Mouse (Mus musculus): ENCODE results near the gene Fgd3.

Gene Fgd3

GRCm38 (mm10) chr13:49260036-49260722 is 59.9 kb downstream of the Fgd3 start:
- in situ Hi-C loops (cut with MboI; ENCODE audit: low pct_unique_long_range_greater_than_20kb in 1 of 2, low sequenced_read_pairs in 2 of 2, unreplicated experiment in 1 of 2) = no loop called here

DNA sequence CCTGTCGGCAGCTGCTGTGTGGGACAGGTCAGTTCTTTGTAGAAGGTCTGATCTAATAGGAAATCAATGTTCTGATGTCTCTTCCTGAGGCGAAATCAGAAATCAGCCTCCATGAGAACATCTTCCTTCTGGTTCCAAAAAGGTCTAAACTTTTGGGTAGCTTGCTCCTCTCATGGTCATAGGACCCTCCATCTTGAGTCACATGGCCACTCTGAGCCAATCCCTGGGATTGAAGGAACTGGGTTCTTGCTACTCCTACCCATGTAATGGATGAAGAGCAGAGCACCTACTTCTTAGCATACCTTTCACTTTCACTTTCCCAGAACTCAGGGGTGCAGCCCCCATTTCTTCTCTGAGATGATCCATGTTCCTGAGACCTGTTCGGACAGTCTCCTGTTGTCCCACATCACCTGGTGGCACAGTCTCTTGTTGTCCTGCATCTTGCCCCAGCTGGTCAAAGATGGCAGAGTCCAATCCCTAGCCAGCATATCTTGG is 62.2 kb downstream of the Fgd3 start:
- in situ Hi-C loops (cut with MboI; ENCODE audit: low pct_unique_long_range_greater_than_20kb in 1 of 2, low sequenced_read_pairs in 2 of 2, unreplicated experiment in 1 of 2) = no loop called here

- in situ Hi-C loops (cut with MboI; ENCODE audit: low pct_unique_long_range_greater_than_20kb in 1 of 2, low sequenced_read_pairs in 2 of 2, unreplicated experiment in 1 of 2) = no loop called here
These were observed 67.4 kb downstream of the Fgd3 start for GRCm38 (mm10) chr13:49252746-49253145.

DNA sequence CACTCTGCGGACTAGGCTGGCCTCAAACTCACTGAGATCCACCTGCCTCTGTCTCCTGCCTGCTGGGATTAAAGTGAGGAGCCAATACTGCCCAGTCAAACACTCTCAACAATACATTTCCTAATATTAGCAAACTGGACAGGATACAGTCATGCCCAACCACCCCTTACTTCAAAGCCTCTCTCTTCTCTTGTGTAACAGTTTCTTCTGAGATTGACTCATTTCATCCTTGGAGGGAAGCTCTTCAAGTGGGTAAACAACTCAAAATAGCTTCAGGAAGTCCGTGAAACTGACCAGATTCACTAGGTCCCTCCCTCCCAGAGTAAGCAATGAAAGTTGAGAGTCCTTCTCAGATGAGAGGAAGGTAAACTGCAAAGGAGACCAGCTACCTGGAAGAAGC is 68.0 kb downstream of the Fgd3 start:
- in situ Hi-C loops (cut with MboI; ENCODE audit: low pct_unique_long_range_greater_than_20kb in 1 of 2, low sequenced_read_pairs in 2 of 2, unreplicated experiment in 1 of 2) = no loop called here

GRCm38 (mm10) chr13:49250716-49251517 is 69.2 kb downstream of the Fgd3 start:
- in situ Hi-C loops (cut with MboI; ENCODE audit: low pct_unique_long_range_greater_than_20kb in 1 of 2, low sequenced_read_pairs in 2 of 2, unreplicated experiment in 1 of 2) = no loop called here

- in situ Hi-C loops (cut with MboI; ENCODE audit: low pct_unique_long_range_greater_than_20kb in 1 of 2, low sequenced_read_pairs in 2 of 2, unreplicated experiment in 1 of 2) = no loop called here
These were observed 70.5 kb downstream of the Fgd3 start for GRCm38 (mm10) chr13:49249634-49250033.

DNA sequence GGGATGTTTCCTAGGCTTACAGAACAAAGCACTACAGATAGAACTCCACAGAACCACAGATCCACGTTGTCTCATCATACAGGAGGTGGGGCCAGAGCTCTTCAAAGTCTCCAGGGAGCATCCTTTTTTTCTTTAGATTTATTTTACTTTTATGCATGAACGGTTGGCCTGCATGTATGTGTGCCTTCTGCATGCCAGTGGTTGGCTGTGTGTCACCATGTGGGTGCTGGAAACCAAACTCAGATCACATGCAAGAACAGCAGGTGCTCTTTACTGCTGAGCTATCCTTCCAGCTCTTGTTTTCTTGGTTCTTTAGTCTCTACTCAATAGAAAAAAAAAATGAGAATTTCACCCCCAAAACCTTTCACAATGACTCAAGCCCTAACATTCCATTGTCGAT is 71.2 kb downstream of the Fgd3 start:
- in situ Hi-C loops (cut with MboI; ENCODE audit: low pct_unique_long_range_greater_than_20kb in 1 of 2, low sequenced_read_pairs in 2 of 2, unreplicated experiment in 1 of 2) = no loop called here

DNA sequence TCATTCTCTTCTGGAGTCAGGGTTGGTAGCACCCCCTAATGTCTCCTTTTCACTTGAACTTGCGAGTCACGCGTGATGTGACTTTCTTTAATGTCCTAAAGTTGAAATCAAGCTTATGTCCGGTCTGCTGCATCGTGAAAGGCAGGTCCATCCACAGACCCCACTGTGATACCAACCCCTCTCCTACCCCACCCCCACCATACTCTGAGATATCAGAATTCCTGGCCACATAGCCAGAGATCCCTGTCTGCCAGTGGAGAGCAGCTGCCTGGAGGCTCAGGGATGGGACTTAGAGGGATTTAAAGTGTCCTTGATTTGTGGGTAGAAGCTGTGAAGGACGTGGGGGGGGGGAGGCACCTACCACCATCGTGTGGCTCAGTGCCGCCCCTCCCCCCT is 71.6 kb downstream of the Fgd3 start, which contains the start of gene Susd3:
Gene Susd3 (minus strand): TSS at position 240 of the 396 bp plus-strand sequence.
- in situ Hi-C loops (cut with MboI; ENCODE audit: low pct_unique_long_range_greater_than_20kb in 1 of 2, low sequenced_read_pairs in 2 of 2, unreplicated experiment in 1 of 2) = no loop called here

GRCm38 (mm10) chr13:49247740-49248466 is 72.2 kb downstream of the Fgd3 start:
- in situ Hi-C loops (cut with MboI; ENCODE audit: low pct_unique_long_range_greater_than_20kb in 1 of 2, low sequenced_read_pairs in 2 of 2, unreplicated experiment in 1 of 2) = no loop called here

- in situ Hi-C loops (cut with MboI; ENCODE audit: low pct_unique_long_range_greater_than_20kb in 1 of 2, low sequenced_read_pairs in 2 of 2, unreplicated experiment in 1 of 2) = no loop called here
These were observed 72.8 kb downstream of the Fgd3 start for GRCm38 (mm10) chr13:49247232-49247739.

GRCm38 (mm10) chr13:49246626-49247025 is 73.5 kb downstream of the Fgd3 start:
- in situ Hi-C loops (cut with MboI; ENCODE audit: low pct_unique_long_range_greater_than_20kb in 1 of 2, low sequenced_read_pairs in 2 of 2, unreplicated experiment in 1 of 2) = no loop called here

DNA sequence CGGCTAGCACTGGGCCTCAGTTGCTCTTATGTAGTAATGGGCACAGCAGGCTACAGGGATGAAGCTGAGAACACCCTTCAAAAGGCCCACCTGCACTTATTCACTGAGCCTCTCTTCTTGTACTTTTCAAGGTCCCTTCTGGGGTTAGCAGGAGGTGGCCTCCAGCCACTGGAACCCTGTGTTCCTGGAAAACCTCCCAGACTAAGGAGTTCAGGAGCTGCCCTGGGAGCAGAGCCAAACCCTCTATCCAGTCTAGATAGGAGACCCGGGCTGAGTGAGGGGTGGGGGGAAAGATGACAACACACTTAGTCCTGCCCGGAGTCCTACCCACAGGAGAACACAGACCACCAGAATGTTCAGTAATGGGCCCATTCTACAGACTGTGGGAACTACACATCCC is 74.1 kb downstream of the Fgd3 start:
- in situ Hi-C loops (cut with MboI; ENCODE audit: low pct_unique_long_range_greater_than_20kb in 1 of 2, low sequenced_read_pairs in 2 of 2, unreplicated experiment in 1 of 2) = no loop called here

GRCm38 (mm10) chr13:49245251-49245650 is 74.9 kb downstream of the Fgd3 start:
- in situ Hi-C loops (cut with MboI; ENCODE audit: low pct_unique_long_range_greater_than_20kb in 1 of 2, low sequenced_read_pairs in 2 of 2, unreplicated experiment in 1 of 2) = no loop called here

DNA sequence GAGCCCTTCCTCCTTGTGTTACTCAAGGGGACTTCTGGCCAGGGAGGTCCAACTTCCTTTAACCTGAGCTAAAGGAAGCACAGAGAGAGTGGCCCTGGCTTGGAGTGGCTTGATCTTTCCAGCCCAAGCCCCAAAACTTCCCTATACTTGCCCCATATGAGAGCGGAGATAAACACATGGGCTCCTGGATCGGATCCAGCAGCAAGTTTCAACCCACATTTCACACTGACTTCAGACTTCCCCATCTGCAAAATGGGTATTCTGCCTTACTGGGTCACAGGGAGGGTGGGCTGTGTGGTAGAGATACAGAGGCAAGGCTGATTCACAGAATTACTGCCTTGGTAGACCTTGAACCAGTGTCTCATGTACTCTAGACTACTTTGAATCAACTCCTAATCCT is 76.6 kb downstream of the Fgd3 start:
- in situ Hi-C loops (cut with MboI; ENCODE audit: low pct_unique_long_range_greater_than_20kb in 1 of 2, low sequenced_read_pairs in 2 of 2, unreplicated experiment in 1 of 2) = no loop called here

DNA sequence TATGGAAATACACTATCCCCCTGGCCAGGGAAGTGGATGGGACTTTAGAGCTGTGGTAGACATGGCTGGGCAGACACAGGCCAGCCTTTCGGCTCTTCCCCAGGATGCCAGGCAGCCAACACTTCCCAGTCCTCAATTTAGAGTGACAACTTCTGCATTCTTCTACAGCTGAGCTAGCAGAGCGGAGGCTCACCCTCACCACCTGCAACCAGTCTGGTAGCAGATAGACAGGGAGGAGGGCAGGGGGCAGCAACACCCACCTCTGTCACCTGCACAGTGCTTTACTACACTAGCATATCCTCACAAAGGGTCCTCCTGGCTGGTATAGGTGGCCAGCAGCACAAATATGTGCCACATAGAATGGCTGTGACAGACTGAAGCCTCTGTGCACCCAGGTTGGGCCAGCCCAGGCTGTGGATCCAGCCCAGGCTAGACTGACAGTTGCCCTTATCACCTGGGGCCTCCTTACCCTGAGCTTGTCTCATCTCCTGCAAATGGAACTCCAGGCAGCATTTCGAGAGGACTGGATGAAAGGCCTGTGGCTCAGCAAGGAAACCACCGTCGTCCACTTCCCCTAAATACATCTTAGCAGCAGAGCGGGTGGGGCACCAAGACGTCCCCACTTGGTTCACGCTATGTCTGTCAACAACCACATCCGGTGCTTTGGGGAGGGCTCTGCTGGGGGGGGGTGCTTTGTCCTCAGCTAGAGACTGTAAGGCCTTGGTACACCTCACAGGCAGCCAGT is 77.6 kb downstream of the Fgd3 start:
- in situ Hi-C loops (cut with MboI; ENCODE audit: low pct_unique_long_range_greater_than_20kb in 1 of 2, low sequenced_read_pairs in 2 of 2, unreplicated experiment in 1 of 2) = no loop called here

- in situ Hi-C loops (cut with MboI; ENCODE audit: low pct_unique_long_range_greater_than_20kb in 1 of 2, low sequenced_read_pairs in 2 of 2, unreplicated experiment in 1 of 2) = no loop called here
These were observed 81.4 kb downstream of the Fgd3 start for GRCm38 (mm10) chr13:49238737-49239136.

DNA sequence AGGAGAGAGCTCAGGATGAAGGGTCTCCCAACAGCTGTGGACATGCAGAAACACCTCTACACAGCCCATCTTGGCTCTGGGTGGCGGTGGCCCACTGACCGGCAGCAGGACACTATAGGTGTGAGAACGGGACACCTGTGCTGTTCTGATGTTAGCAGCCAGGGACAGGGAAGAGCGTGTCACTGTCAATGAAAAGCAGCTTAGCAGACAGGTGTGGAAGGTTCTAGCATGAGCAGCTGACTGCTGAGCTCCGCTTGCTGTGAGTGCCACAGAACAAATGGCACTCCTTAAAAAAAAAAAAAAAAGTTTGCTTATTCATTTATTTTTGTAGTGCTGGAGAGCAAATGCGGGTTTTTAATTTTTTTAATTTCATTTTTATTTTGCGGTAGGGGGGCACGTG is 82.5 kb downstream of the Fgd3 start:
- in situ Hi-C loops (cut with MboI; ENCODE audit: low pct_unique_long_range_greater_than_20kb in 1 of 2, low sequenced_read_pairs in 2 of 2, unreplicated experiment in 1 of 2) = no loop called here

GRCm38 (mm10) chr13:49234711-49235110 is 85.4 kb downstream of the Fgd3 start:
- in situ Hi-C loops (cut with MboI; ENCODE audit: low pct_unique_long_range_greater_than_20kb in 1 of 2, low sequenced_read_pairs in 2 of 2, unreplicated experiment in 1 of 2) = no loop called here

Measured in mouse embryonic stem cell (cell line).